Mouse (Mus musculus) ES-Bruce4 (cell line): ENCODE measurements around the gene Mettl17.

Experiments used
- CTCF ChIP-seq: IDR thresholded peaks from one replicate; pipeline ENCODE4 v1.8.1; 2011; ENCODE audit warnings: low read depth, low read length
- POLR2A ChIP-seq: IDR thresholded peaks from one replicate; pipeline ENCODE4 v1.8.1; 2011; ENCODE audit warnings: low read length; ENCODE audit not compliant: insufficient read depth

DNA sequence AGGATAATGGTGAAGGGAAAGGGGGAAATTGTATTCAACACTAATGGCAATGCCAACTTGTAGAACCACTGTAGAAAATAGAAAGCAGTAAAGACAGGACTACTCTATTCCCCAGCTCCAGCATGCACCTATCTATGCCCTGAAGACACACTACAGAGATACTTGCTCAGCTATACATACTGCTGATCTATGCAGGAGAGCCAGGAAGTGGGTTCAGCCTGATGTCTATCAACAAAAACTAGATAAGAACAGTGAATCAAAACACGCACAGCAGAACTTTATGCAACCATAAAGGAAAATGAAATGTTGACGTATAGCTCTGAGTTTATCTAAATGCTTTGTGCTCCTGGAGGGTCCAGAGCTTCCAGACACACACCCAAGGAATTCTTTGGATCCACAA, 41.9 kb upstream of the Mettl17 start:
- TF ChIP-seq POLR2A (no peak), CTCF (no peak)
